Mouse (Mus musculus) kidney, adult 2 months (tissue): ENCODE measurements around the gene Nkx2-4. TPM values are rescaled to one million over a fixed set of nuclear protein-coding genes. Genes with fewer than 3 reads are reported as not detected.

Experiments used
- DNase-seq: peaks from one replicate; pipeline ENCODE4 v3.0.0; 2021
- H3K27ac ChIP-seq: fragments of 200-500 bp; 2 replicates; pipeline ENCODE4 v1.5.1; 2012; ENCODE audit warnings: low read depth, low read length, control low read depth, inconsistent platforms; ENCODE audit not compliant: insufficient read depth
- H3K27me3 ChIP-seq: fragments of 200-500 bp; replicated peaks from 2 replicates; pipeline ENCODE4 v1.6.1; 2012; ENCODE audit warnings: mild to moderate bottlenecking, moderate library complexity, low read length, inconsistent platforms; ENCODE audit not compliant: control insufficient read depth, insufficient read depth
- H3K36me3 ChIP-seq: fragments of 200-500 bp; 2 replicates; pipeline ENCODE4 v1.6.1; 2012; ENCODE audit warnings: mild to moderate bottlenecking, moderate library complexity, low read length, inconsistent platforms; ENCODE audit not compliant: control insufficient read depth, insufficient read depth
- H3K4me1 ChIP-seq: fragments of 200-500 bp; 2 replicates; pipeline ENCODE4 v1.6.1; 2011; ENCODE audit warnings: low read length; ENCODE audit not compliant: control insufficient read depth, insufficient read depth
- H3K4me3 ChIP-seq: fragments of 200-500 bp; 2 replicates; pipeline ENCODE4 v1.5.1; 2011; ENCODE audit warnings: mild to moderate bottlenecking, low read depth, low read length, control low read depth; ENCODE audit not compliant: insufficient read depth
- CTCF ChIP-seq: fragments of 200-500 bp; conservative IDR thresholded peaks from 2 replicates; pipeline ENCODE4 v1.5.1; 2011; ENCODE audit warnings: low read depth, mild to moderate bottlenecking, control low read depth, low read length, moderate library complexity, mixed read lengths; ENCODE audit not compliant: insufficient read depth, insufficient read length
- POLR2A ChIP-seq: fragments of 200-500 bp; IDR thresholded peaks from one replicate; pipeline ENCODE4 v1.6.1; 2011; ENCODE audit warnings: low read depth, low read length, control low read depth
- WGBS: fragments of 180-500 bp; shearing (Covaris S2); methylation state at CpG from one replicate; pipeline ENCODE4 v1.1.7; 2018; 5-methylcytosine and 5-hydroxymethylcytosine counted together
- polyA plus RNA-seq: library from polyadenylated mRNA; depleted of rRNA; stranded (reverse); fragments of >200 nt; gene quantifications from 2 replicates; pipeline ENCODE4 v1.2.3, GENCODE M21; 2012

Nkx2-4 gene
- polyA plus RNA-seq, 1 experiment, result not detected

DNA sequence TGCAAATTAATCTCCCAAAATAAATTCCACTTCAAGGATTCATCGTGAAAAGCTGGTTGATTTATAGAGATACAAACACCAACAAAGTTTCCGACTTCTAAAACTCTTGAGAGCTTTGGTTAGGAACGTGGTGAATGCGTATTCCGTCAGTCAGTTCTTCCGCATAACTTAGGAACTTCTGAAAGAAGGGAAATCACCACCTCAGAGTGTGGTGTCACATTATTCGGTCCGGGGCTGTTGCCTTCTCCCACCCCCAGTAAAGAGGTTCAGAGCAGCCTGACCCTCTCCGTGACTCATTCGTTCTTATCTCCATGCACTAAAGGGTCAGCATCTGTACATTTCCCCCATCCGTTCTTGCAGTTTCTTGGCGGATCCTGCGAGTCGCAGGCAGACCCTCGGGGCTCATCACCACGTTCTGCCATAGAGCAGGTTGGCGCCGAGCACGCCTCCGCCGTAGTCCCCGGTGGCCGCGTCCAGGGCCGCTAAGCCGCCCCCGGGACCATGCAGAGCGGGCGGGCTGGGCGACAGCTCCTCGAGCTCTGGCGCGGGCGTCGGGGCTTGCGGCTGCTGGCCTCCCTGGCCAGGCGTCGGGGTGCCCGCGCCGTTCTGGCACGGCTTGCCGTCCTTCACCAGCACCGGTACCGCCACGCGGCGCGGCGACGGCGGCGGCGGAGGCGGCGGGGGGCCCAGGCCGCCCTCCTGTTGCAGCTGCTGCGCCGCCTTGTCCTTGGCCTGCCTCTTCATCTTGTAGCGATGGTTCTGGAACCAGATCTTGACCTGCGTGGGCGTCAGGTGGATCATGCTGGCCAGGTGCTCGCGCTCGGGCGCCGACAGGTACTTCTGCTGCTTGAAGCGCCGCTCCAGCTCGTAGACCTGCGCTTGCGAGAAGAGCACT lies 1.5 kb downstream of the Nkx2-4 start:
- no peaks in the 10 kb centered on the region for H3K36me3 ChIP-seq
- peaks cover 21% of the 10 kb centered on the region for H3K27me3 ChIP-seq
- DNase-seq, result peak; percentile 26
- H3K4me3 ChIP-seq, result no peak overlapping the region
- H3K4me1 ChIP-seq, result no peaks in the 10 kb centered on the region
- WGBS, result 3% methylated on average over 72 of the region's 72 CpGs
- H3K27ac ChIP-seq, result no peak overlapping the region
- no peak for TF ChIP-seq CTCF

DNA sequence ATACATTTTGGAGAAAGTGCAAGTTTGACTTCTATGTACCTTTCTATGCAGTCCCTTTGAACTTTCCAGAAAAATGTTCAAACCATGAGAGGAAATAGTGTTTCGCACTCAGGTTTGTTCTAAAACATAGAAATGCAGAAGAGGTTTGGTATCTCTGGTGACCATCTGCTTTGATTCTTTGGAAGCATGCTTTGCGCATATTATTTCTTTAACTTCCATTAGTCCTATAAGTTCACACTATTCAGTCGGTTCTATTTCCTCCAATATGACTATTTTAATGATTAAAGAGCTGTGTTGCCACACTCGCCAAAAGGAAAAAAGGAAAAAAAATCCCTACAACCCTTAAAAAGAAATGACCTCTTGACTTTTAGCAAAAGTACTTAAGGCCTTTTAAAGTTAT lies 2.9 kb downstream of the Nkx2-4 start:
- Histone ChIP-seq H3K36me3 (peaks cover 2% of the 10 kb centered on the region; the same call in 1 of the 2 replicates), H3K4me1 (no peaks in the 10 kb centered on the region), H3K27ac (no peak overlapping the region), H3K27me3 (peaks cover 18% of the 10 kb centered on the region), H3K4me3 (no peak overlapping the region)
- WGBS, result 70% methylated on average over 4 of the region's 4 CpGs
- DNase-seq, result no peak
- TF ChIP-seq CTCF (no peak), POLR2A (no peak)

DNA sequence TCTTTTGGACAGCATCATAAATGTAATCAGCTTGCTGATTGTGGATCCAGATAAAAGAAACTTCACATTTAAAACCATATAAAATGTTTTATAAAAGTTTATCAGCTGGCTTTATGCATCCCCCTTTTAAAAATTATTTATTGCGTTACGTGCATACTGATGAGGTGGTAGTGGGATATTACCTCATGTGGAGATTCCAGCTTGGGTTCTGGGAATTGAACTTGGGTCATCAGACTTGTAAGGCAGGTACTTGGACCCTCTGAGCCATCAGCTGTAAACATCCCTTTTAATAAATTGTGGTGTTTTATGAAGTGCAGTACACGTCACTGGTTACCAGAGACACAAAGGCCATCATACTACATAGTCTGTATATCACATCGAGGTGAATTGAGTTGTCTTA lies 10.8 kb downstream of the Nkx2-4 start:
- Histone ChIP-seq H3K27ac (no peak overlapping the region), H3K36me3 (peaks cover 5% of the 10 kb centered on the region), H3K27me3 (no peaks in the 10 kb centered on the region), H3K4me1 (no peaks in the 10 kb centered on the region), H3K4me3 (no peak overlapping the region)
- TF ChIP-seq POLR2A, result no peak
- TF ChIP-seq CTCF, result no peak
- DNase-seq, result no peak
- 95% methylated on average over 4 of the region's 4 CpGs for WGBS

DNA sequence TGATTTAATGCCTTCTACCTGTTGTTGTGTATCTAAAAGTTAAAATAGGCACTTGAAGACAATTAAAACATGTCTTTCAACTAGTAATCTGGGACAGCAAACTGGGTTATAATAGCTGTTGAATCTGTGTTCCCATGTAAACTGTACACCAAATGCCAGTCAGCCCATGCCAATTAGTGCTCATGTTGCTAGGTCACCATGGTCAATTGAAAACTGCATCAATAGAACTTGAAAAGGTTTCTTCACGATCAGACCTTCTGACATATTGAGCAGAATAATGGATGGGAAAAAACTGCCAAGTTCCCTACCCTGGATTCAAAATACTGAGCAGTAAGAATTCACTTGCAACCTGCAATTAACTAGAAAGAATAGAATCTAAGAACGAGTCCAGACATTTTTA lies 11.3 kb downstream of the Nkx2-4 start:
- H3K36me3 ChIP-seq, result peaks cover 7% of the 10 kb centered on the region
- no peaks in the 10 kb centered on the region for H3K4me1 ChIP-seq
- DNase-seq, result no peak
- no peaks in the 10 kb centered on the region for H3K27me3 ChIP-seq
- TF ChIP-seq POLR2A (no peak), CTCF (no peak)
- WGBS, result 88% methylated on average over 2 of the region's 2 CpGs
- H3K4me3 ChIP-seq, result no peak overlapping the region
- no peak overlapping the region for H3K27ac ChIP-seq

DNA sequence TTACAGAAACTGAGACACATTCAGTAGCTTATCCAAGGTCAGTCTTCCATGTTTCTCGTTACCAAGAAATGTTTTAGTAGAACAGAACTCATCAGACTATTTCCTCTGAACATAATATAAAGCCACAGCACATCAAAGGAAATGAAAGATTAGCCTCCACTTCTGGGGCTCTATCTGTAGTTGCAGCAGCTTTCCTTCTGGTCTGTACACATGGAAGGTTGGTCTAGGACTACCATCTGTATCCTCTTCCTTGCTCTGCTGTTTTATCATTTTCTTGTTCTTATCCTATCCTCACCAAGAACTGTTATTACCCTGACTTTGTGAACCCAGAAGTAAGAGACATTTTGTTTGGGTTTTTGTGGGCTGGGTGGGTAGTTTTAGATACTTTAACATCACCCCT lies 14.9 kb downstream of the Nkx2-4 start:
- TF ChIP-seq CTCF (no peak), POLR2A (no peak)
- H3K27ac ChIP-seq, result no peak overlapping the region
- no peaks in the 10 kb centered on the region for H3K27me3 ChIP-seq
- H3K4me3 ChIP-seq, result no peak overlapping the region
- no peaks in the 10 kb centered on the region for H3K4me1 ChIP-seq
- DNase-seq, result no peak
- peaks cover 6% of the 10 kb centered on the region; the same call in 1 of the 2 replicates for H3K36me3 ChIP-seq
- WGBS, result 88% methylated on average over 1 of the region's 1 CpGs

DNA sequence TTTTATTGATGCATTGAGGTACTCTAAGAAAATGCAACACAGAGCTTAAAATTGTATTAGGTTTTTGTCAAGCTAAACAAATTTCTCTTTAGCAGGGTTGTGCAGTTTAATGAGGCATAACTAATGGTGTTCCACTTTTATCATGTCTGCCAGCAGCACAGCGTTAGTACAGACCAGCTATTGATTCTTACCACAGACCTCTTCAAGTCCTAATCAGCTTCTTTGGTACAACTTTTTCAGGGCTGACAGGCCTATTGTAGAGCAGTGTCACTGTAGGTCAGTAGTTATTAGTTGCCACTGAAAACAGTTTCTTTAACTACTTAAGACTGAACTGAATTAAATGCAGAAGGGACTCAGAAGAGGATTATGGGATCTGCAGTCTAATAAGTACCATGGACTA lies 16.2 kb downstream of the Nkx2-4 start:
- peaks cover 8% of the 10 kb centered on the region for H3K36me3 ChIP-seq
- no peak for DNase-seq
- no peaks in the 10 kb centered on the region for H3K4me1 ChIP-seq
- H3K4me3 ChIP-seq, result no peak overlapping the region
- TF ChIP-seq POLR2A (no peak), CTCF (no peak)
- H3K27ac ChIP-seq, result no peak overlapping the region
- H3K27me3 ChIP-seq, result no peaks in the 10 kb centered on the region
- WGBS, result 38% methylated on average over 1 of the region's 1 CpGs

DNA sequence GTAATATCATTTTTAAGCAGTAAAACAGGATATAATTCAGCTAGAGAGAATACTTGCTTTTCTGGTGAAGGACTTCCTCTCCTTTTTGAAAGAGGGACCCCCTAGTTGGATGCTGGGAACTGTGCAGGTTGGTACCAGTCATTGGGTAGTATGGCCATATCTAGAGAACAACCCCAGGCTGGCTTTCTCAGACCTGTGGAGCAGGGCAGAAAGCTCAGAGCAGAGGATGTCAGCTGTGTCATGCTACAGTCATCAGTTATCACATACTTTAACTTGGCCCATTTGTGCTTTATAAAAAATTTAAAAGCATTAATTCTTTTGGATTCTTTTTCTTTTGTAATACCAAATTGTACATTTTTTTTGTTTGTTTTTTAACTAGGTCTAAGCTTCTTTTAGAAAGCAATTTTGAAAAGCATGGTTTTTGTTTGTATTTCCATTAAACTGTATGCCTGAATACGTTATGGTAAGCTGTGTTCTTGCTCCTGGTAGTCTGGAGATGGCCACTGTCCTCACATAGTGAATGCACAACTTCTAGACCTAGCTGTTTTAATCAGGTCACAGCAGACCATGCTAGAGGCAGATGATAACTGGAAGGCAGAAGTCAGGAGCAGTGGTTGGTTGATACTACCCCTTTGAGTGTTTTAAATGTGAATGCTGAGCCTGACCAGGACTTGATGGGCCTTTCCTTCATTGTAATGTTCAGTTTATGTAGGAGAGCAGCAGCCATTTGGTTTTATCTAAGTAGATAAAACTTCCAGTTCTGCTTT lies 17.6 kb downstream of the Nkx2-4 start:
- TF ChIP-seq POLR2A (no peak), CTCF (no peak)
- 94% methylated on average over 1 of the region's 1 CpGs for WGBS
- DNase-seq, result no peak

More for the DNA sequence above, 17.6 kb downstream of the Nkx2-4 start:
- Histone ChIP-seq H3K4me1 (no peaks in the 10 kb centered on the region), H3K27ac (no peak overlapping the region), H3K27me3 (no peaks in the 10 kb centered on the region), H3K4me3 (no peak overlapping the region), H3K36me3 (peaks cover 9% of the 10 kb centered on the region)
